Mouse (Mus musculus) right cerebral cortex, adult 2 months (tissue): ENCODE measurements around the gene Car10.

ENCODE experiments used
- DNase-seq, 2 experiments: peaks; one replicate each; pipeline ENCODE4 v3.0.0; 2021 to 2022; ENCODE audit warnings: low spot score in 2 of 2

Gene Car10

GRCm38 (mm10) chr11:93097941-93098828, at the start of gene Car10:
Gene Car10 (plus strand): TSS chr11:93098028.
- peak; percentile 53 to 60 for DNase-seq

- DNase-seq = no peak
Observed at GRCm38 (mm10) chr11:93065021-93065420, 32.8 kb upstream of the Car10 start.

GRCm38 (mm10) chr11:93065656-93066181, 32.1 kb upstream of the Car10 start:
- DNase-seq = no peak

- no peak for DNase-seq
Observed at GRCm38 (mm10) chr11:93095588-93095987, 2.2 kb upstream of the Car10 start.

- DNase-seq = no peak
Observed at GRCm38 (mm10) chr11:93097001-93097400, 827 bp upstream of the Car10 start.

- peak; percentile 72 to 73 for DNase-seq
Observed at GRCm38 (mm10) chr11:93097431-93097851, 387 bp upstream of the Car10 start.

GRCm38 (mm10) chr11:93098933-93099381, 1.1 kb downstream of the Car10 start:
- peak; percentile 49 to 58 for DNase-seq

- DNase-seq = peak in 1 of 2 experiments; percentile 22
Observed at GRCm38 (mm10) chr11:93099431-93100370, 1.9 kb downstream of the Car10 start.

- no peak for DNase-seq
Observed at GRCm38 (mm10) chr11:93100606-93101005, 2.8 kb downstream of the Car10 start.

GRCm38 (mm10) chr11:93101106-93101505, 3.3 kb downstream of the Car10 start:
- peak; percentile 52 for DNase-seq

GRCm38 (mm10) chr11:93102321-93102720, 4.5 kb downstream of the Car10 start:
- peak in 1 of 2 experiments; percentile 18 for DNase-seq

GRCm38 (mm10) chr11:93103101-93103815, 5.4 kb downstream of the Car10 start:
- no peak for DNase-seq

- no peak for DNase-seq
Observed at GRCm38 (mm10) chr11:93109451-93109850, 11.6 kb downstream of the Car10 start.

GRCm38 (mm10) chr11:93120766-93121415, 23.1 kb downstream of the Car10 start:
- DNase-seq = peak; percentile 57 to 60

- no peak for DNase-seq
Observed at GRCm38 (mm10) chr11:93123691-93124090, 25.9 kb downstream of the Car10 start.

- DNase-seq = no peak
Observed at GRCm38 (mm10) chr11:93126466-93126865, 28.6 kb downstream of the Car10 start.

- DNase-seq = peak; percentile 12 to 36
Observed at GRCm38 (mm10) chr11:93128481-93128880, 30.7 kb downstream of the Car10 start.

- no peak for DNase-seq
Observed at GRCm38 (mm10) chr11:93137841-93138240, 40.0 kb downstream of the Car10 start.

- no peak for DNase-seq
Observed at GRCm38 (mm10) chr11:93141727-93142126, 43.9 kb downstream of the Car10 start.

- peak; percentile 28 to 68 for DNase-seq
Observed at GRCm38 (mm10) chr11:93144544-93144943, 46.7 kb downstream of the Car10 start.

GRCm38 (mm10) chr11:93154910-93155309, 57.1 kb downstream of the Car10 start:
- DNase-seq = no peak
